Mouse (Mus musculus) liver, embryonic 14.5 days (tissue): Measurements from ENCODE around the gene Tcf25. TPM values are rescaled to one million over a fixed set of nuclear protein-coding genes. Genes with fewer than 3 reads are reported as not detected.
A peak's percentile ranks its signal among the peaks of the same experiment; 100 is the strongest.

Experiments used
- ATAC-seq: fragments of 200-750 bp; cut with Nextera tagmentation; 2 replicates; pipeline ENCODE4 v1.8.0; 2017; ENCODE audit warnings: moderate number of reproducible peaks, mild to moderate bottlenecking, moderate library complexity; ENCODE audit not compliant: insufficient read depth
- DNase-seq, 3 experiments: peaks; one replicate each; pipeline ENCODE4 v3.0.0-alpha.2; 2012 to 2013; ENCODE audit warnings: low read depth in 3 of 3, low spot score in 3 of 3
- H3K27ac ChIP-seq: fragments of 300-500 bp; sonication (generic); 2 replicates; pipeline ENCODE4 v1.5.1; 2014; ENCODE audit warnings: moderate library complexity, mild to moderate bottlenecking, control low read depth, inconsistent platforms
- H3K27me3 ChIP-seq: fragments of 300-500 bp; sonication (generic); 2 replicates; pipeline ENCODE4 v1.6.1; 2014; ENCODE audit warnings: mild to moderate bottlenecking, low read length, moderate library complexity; ENCODE audit not compliant: control insufficient read depth, insufficient read depth
- H3K36me3 ChIP-seq: fragments of 300-500 bp; sonication (generic); replicated peaks from 2 replicates; pipeline ENCODE4 v1.6.1; 2014; ENCODE audit warnings: low read depth; ENCODE audit not compliant: control insufficient read depth, insufficient read depth
- H3K4me1 ChIP-seq, 2 experiments: fragments of 200-500 bp in 1 of 2; fragments of 300-500 bp in 1 of 2; sonication (generic) in 1 of 2; replicated peaks; 2 replicates each; pipeline ENCODE4 v1.6.1; 2012 to 2014; ENCODE audit warnings: antibody characterized with exemption in 1 of 2, inconsistent platforms in 1 of 2, low read length in 1 of 2; ENCODE audit not compliant: control insufficient read depth in 2 of 2, insufficient read depth in 2 of 2
- H3K4me2 ChIP-seq: fragments of 300-500 bp; sonication (generic); 2 replicates; pipeline ENCODE4 v1.6.1; 2014; ENCODE audit warnings: low read depth, mild to moderate bottlenecking, control low read depth, moderate library complexity
- H3K4me3 ChIP-seq, 2 experiments: fragments of 200-500 bp in 1 of 2; fragments of 300-500 bp in 1 of 2; sonication (generic) in 1 of 2; 2 replicates each; pipeline ENCODE4 v1.5.1; 2012 to 2014; ENCODE audit warnings: low read depth in 2 of 2, low read length in 2 of 2, mild to moderate bottlenecking in 2 of 2, control low read depth in 1 of 2, inconsistent platforms in 1 of 2, moderate library complexity in 1 of 2; ENCODE audit not compliant: insufficient read depth in 1 of 2
- H3K9ac ChIP-seq: fragments of 300-500 bp; sonication (generic); replicated peaks from 2 replicates; pipeline ENCODE4 v1.6.1; 2014; ENCODE audit warnings: mild to moderate bottlenecking, control low read depth, moderate library complexity
- H3K9me3 ChIP-seq: fragments of 300-500 bp; sonication (generic); 2 replicates; pipeline ENCODE4 v1.6.1; 2016; ENCODE audit warnings: low read length, mixed read lengths; ENCODE audit not compliant: control insufficient read depth
- CTCF ChIP-seq: IDR thresholded peaks from 2 replicates; pipeline ENCODE4 v1.5.1; 2016; ENCODE audit warnings: antibody characterized with exemption, low read depth, control low read depth
- EP300 ChIP-seq: IDR thresholded peaks from 2 replicates; pipeline ENCODE4 v1.6.1; 2016; ENCODE audit warnings: antibody characterized with exemption, low read depth
- WGBS: fragments of 180-500 bp; shearing (Covaris S2); extraction: QIAGEN DNeasy Blood & Tissue Kit; methylation state at CpG from one replicate; pipeline ENCODE4 v1.1.7; 2014; ENCODE audit not compliant: insufficient replicate concordance; 5-methylcytosine and 5-hydroxymethylcytosine counted together
- polyA plus RNA-seq, 2 experiments: library from polyadenylated mRNA; depleted of rRNA in 1 of 2; stranded (reverse) in 1 of 2; unstranded in 1 of 2; fragments of >200 nt; fragmentation: Nextera tagmentation in 1 of 2; extraction: Ambion mirVana in 1 of 2; gene quantifications; 2 replicates each; pipeline versions ENCODE4 v1.2.1 to v1.2.3; 2012 to 2014

Gene Tcf25
- polyA plus RNA-seq, 2 experiments: 45.6 to 53.1 TPM

DNA sequence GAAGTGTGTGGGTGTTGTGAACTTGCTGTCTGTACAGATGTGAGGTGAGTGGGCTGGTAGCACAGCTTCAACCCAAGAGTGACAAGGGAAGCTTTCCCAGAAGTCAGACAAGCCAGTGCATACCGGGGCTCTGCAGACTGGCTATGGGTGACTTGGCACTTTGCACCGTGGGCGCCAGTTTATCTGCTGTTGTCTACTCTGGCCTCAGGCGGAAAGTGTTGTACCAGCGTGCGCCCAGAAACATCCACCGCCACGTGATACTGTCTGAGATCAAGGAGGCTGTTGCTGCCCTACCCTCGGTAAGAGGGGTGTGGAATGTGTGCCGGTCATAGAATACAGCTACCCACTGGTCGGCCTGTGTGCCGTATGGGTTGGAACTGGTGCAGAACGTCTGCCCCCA lies 24.8 kb downstream of the Tcf25 start:
- no peaks in the 10 kb centered on the region for H3K27me3 ChIP-seq
- TF ChIP-seq EP300: no peak
- no peak for TF ChIP-seq CTCF
- no peaks in the 10 kb centered on the region for H3K4me1 ChIP-seq
- DNase-seq: no peak
- H3K36me3 ChIP-seq: peaks cover 30% of the 10 kb centered on the region
- H3K9ac ChIP-seq: no peak overlapping the region
- no peak overlapping the region for H3K27ac ChIP-seq
- no peaks in the 10 kb centered on the region for H3K9me3 ChIP-seq
- H3K4me3 ChIP-seq: no peak overlapping the region
- no peak overlapping the region for H3K4me2 ChIP-seq
- no peak for ATAC-seq
- 80% methylated on average over 13 of the region's 13 CpGs for WGBS

DNA sequence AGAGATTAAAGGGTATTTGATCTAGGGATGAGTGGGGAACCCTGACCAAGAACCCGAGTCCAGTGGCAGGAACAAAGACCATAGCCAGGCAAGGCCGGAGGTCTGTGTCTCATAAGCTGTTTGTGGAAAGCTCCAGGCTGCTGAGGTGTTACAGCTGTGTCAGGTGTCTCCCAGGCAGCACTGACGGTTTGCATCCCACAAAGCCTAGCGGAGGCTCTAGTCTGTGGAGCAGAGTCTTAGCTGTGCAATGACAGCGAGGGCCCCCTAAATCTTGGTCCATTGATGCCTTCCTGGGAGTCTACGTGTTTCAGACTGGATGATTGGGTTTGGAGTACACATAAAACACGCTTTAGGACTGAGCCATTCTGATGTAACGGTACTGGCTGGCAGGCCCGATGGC lies 28.4 kb downstream of the Tcf25 start:
- ATAC-seq (no peak), DNase-seq (no peak)
- Histone ChIP-seq H3K9me3 (no peaks in the 10 kb centered on the region), H3K27me3 (no peaks in the 10 kb centered on the region), H3K36me3 (peaks cover 13% of the 10 kb centered on the region), H3K27ac (no peak overlapping the region), H3K4me1 (peaks cover 3% of the 10 kb centered on the region in 2 experiments; a peak in 3 of 4 replicates), H3K9ac (no peak overlapping the region), H3K4me3 (no peak overlapping the region), H3K4me2 (no peak overlapping the region)
- 83% methylated on average over 9 of the region's 9 CpGs for WGBS
- TF ChIP-seq EP300 (no peak), CTCF (no peak)

DNA sequence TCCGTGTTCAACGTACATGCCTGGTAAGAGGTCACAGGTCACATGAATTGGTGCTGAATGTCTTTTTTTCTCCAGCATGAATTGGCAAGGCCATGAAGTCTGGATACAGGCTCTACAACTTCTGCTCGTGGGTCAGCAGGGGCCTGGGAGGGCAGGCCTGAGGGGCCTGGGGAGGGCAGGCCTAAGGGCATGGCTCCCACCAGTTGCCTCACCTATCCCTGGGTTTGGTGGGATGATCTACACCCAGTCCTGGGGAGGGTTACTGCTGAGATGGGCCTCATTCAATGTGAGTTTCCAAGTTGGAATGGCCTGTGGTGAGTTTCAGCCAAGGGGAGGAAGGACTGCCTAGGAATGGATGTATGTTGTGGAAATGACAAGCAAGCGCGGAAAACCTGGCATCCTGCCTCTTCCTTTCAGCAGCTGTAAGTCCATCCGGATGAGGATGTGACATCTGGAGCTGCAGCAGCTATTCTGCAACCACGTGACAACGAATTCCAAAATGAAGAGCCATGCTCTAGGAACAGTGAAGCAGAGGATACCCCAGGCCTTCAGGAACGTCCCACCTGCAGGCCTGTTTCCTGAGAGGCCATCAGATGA lies 29.3 kb downstream of the Tcf25 start:
- Histone ChIP-seq H3K4me2 (no peak overlapping the region), H3K9me3 (no peaks in the 10 kb centered on the region), H3K4me1 (peaks cover 3 to 6% of the 10 kb centered on the region in 2 experiments; a peak in 3 of 4 replicates), H3K36me3 (peaks cover 13% of the 10 kb centered on the region), H3K27ac (no peak overlapping the region), H3K27me3 (no peaks in the 10 kb centered on the region), H3K9ac (no peak overlapping the region), H3K4me3 (no peak overlapping the region)
- DNase-seq (no peak), ATAC-seq (no peak)
- WGBS: 83% methylated on average over 9 of the region's 9 CpGs
- no peak for TF ChIP-seq CTCF
- TF ChIP-seq EP300: no peak

DNA sequence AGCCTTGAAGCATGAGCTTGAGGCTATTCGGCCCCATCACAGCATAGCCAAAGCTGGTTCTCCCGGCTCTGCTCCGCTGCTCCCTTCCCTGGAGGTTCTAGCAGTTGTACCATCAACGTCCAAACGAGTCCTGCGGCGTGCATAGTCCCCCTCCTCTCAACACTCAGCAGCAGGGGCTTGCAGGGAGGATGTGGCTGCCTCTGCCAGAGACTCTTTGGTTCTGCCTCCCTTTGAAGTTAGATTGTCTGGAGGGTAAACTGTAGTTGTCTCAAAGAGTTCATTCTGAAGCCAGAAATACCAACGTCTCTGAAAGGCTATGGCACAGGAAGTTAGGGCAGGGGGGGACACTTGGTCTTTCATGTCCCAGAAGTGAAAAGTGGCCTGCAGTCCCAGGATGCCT lies 31.0 kb downstream of the Tcf25 start:
- Histone ChIP-seq H3K4me2 (no peak overlapping the region), H3K9me3 (no peaks in the 10 kb centered on the region), H3K27ac (no peak overlapping the region), H3K4me3 (no peak overlapping the region), H3K36me3 (peaks cover 2% of the 10 kb centered on the region; the same call in 1 of the 2 replicates), H3K4me1 (peaks cover 6 to 17% of the 10 kb centered on the region in 2 experiments), H3K9ac (no peak overlapping the region), H3K27me3 (no peaks in the 10 kb centered on the region)
- TF ChIP-seq EP300 (no peak), CTCF (no peak)
- DNase-seq (no peak), ATAC-seq (no peak)
- WGBS: 44% methylated on average over 8 of the region's 8 CpGs

DNA sequence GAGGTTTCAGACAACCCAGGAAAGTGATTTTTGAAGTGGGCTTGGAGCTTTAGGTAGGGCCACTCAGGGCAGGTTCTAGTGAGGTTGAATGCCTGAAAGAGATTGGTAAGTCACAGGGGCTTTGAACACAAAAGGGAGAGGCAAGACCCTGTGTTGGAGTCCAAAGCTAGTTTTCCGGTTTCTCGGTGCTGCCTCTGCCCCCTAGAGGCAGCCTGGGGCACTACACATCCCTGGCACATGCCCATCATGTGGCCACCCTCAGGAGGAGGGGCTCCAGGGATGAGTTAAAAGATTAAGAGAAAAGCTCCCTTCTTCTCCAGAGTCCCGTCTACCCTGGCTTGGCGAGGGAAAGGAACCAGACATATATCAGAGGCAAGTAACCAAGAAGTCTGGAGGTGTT lies 33.2 kb downstream of the Tcf25 start, which contains the start of gene Mc1r:
Mc1r (plus strand) TSS at position 322 of the 400 bp plus-strand sequence.
- H3K9ac ChIP-seq: no peak within 1 kb of the TSS
- H3K36me3 ChIP-seq: no peaks in the 10 kb centered on the region
- no peak for ATAC-seq
- H3K27me3 ChIP-seq: peaks cover 22% of the 10 kb centered on the region
- H3K4me3 ChIP-seq: no peak within 1 kb of the TSS
- no peak within 1 kb of the TSS for H3K27ac ChIP-seq
- H3K4me2 ChIP-seq: 0 out of 2 replicates have a peak within 1 kb of the TSS, but pooled peaks have one; percentile 9
- DNase-seq: peak in 2 of 3 experiments; percentile 38 to 40
- H3K9me3 ChIP-seq: no peaks in the 10 kb centered on the region
- H3K4me1 ChIP-seq: peaks cover 13 to 25% of the 10 kb centered on the region in 2 experiments
- WGBS: 2% methylated on average over 4 of the region's 4 CpGs
- TF ChIP-seq EP300: no peak
- peak; percentile 92 for TF ChIP-seq CTCF
